Mouse (Mus musculus) MEL (cell line): Measurements from ENCODE around the gene Crybb2. TPM values are rescaled to one million over a fixed set of nuclear protein-coding genes. Genes with fewer than 3 reads are reported as not detected.
A peak's percentile ranks its signal among the peaks of the same experiment; 100 is the strongest.

ENCODE experiments used
- DNase-seq: peaks from one replicate; pipeline ENCODE4 v3.0.0; 2011; ENCODE audit warnings: low read depth, low spot score
- H3K27ac ChIP-seq: 2 replicates; pipeline ENCODE4 v1.5.1; 2012; ENCODE audit warnings: low read depth, mild to moderate bottlenecking, control low read depth, low read length, moderate library complexity; ENCODE audit not compliant: control insufficient read depth
- H3K27me3 ChIP-seq, 2 experiments: fragments of 150-350 bp in 1 of 2; sonication (generic) in 1 of 2; 2 replicates each; pipeline ENCODE4 v1.6.1; 2012; ENCODE audit warnings: low read length in 2 of 2, mild to moderate bottlenecking in 2 of 2, improper control_type of control experiment in 1 of 2, moderate library complexity in 1 of 2; ENCODE audit not compliant: insufficient read depth in 2 of 2, control insufficient read depth in 1 of 2
- H3K36me3 ChIP-seq, 2 experiments: 2 replicates each; pipeline ENCODE4 v1.6.1; 2012 to 2014; ENCODE audit warnings: low read length in 2 of 2, improper control_type of control experiment in 1 of 2, inconsistent platforms in 1 of 2, mild to moderate bottlenecking in 1 of 2; ENCODE audit not compliant: insufficient read depth in 2 of 2, control insufficient read depth in 1 of 2
- H3K4me1 ChIP-seq, 2 experiments: fragments of 150-350 bp in 1 of 2; sonication (generic) in 1 of 2; 2 replicates each; pipeline ENCODE4 v1.6.1; 2012; ENCODE audit warnings: low read length in 2 of 2, improper control_type of control experiment in 1 of 2, mild to moderate bottlenecking in 1 of 2; ENCODE audit not compliant: insufficient read depth in 2 of 2, control insufficient read depth in 1 of 2
- H3K4me3 ChIP-seq, 2 experiments: fragments of 150-350 bp in 1 of 2; sonication (generic) in 1 of 2; 2 replicates each; pipeline ENCODE4 v1.5.1; 2012; ENCODE audit warnings: low read depth in 2 of 2, low read length in 2 of 2, mild to moderate bottlenecking in 2 of 2, moderate library complexity in 2 of 2, control low read depth in 1 of 2, improper control_type of control experiment in 1 of 2; ENCODE audit not compliant: control insufficient read depth in 1 of 2, insufficient read depth in 1 of 2
- H3K79me2 ChIP-seq: 2 replicates; pipeline ENCODE4 v1.6.1; 2012; ENCODE audit warnings: mild to moderate bottlenecking, low read length, moderate library complexity; ENCODE audit not compliant: control insufficient read depth, poor library complexity, insufficient read depth
- H3K9ac ChIP-seq: 2 replicates; pipeline ENCODE4 v1.6.1; 2012; ENCODE audit warnings: low read depth, mild to moderate bottlenecking, control low read depth, low read length, moderate library complexity; ENCODE audit not compliant: control insufficient read depth, poor library complexity, severe bottlenecking
- H3K9me3 ChIP-seq: fragments of 150-350 bp; sonication (generic); replicated peaks from 2 replicates; pipeline ENCODE4 v1.6.1; 2012; ENCODE audit warnings: mild to moderate bottlenecking, low read length, improper control_type of control experiment, moderate library complexity; ENCODE audit not compliant: insufficient read depth
- BHLHE40 ChIP-seq: IDR thresholded peaks from 2 replicates; pipeline ENCODE4 v1.6.1; 2012; ENCODE audit warnings: low read depth, mild to moderate bottlenecking, inconsistent platforms, low read length, improper control_type of control experiment, borderline replicate concordance
- CHD1 ChIP-seq: IDR thresholded peaks from 2 replicates; pipeline ENCODE4 v1.6.1; 2012; ENCODE audit warnings: low read depth, mild to moderate bottlenecking, inconsistent platforms, low read length, improper control_type of control experiment
- CHD2 ChIP-seq: IDR thresholded peaks from 2 replicates; pipeline ENCODE4 v1.6.1; 2011; ENCODE audit warnings: low read length, improper control_type of control experiment
- CTCF ChIP-seq, 3 experiments: IDR thresholded peaks in 2 of 3; conservative IDR thresholded peaks in 1 of 3; 2 replicates each; pipeline ENCODE4 v1.5.1; 2011 to 2012; ENCODE audit warnings: low read length in 3 of 3, low read depth in 2 of 3, mild to moderate bottlenecking in 2 of 3, improper control_type of control experiment in 1 of 3, inconsistent platforms in 1 of 3, mixed read lengths in 1 of 3, moderate library complexity in 1 of 3; ENCODE audit not compliant: control insufficient read depth in 1 of 3, insufficient read depth in 1 of 3, poor library complexity in 1 of 3, severe bottlenecking in 1 of 3
- E2F4 ChIP-seq: IDR thresholded peaks from 2 replicates; pipeline ENCODE4 v1.6.1; 2011; ENCODE audit warnings: low read depth, low read length, improper control_type of control experiment, borderline replicate concordance
- ELF1 ChIP-seq: IDR thresholded peaks from 2 replicates; pipeline ENCODE4 v1.6.1; 2014; ENCODE audit warnings: low read depth, mild to moderate bottlenecking, inconsistent platforms, low read length, improper control_type of control experiment, moderate library complexity
- KAT2A ChIP-seq: conservative IDR thresholded peaks from 2 replicates; pipeline ENCODE4 v1.6.1; 2012; ENCODE audit warnings: low read depth, low read length, improper control_type of control experiment, inconsistent platforms
- MAFK ChIP-seq: IDR thresholded peaks from 2 replicates; pipeline ENCODE4 v1.6.1; 2011; ENCODE audit warnings: low read depth, mild to moderate bottlenecking, low read length, improper control_type of control experiment, borderline replicate concordance
- MAX ChIP-seq: IDR thresholded peaks from 2 replicates; pipeline ENCODE4 v1.6.1; 2011; ENCODE audit warnings: low read length, improper control_type of control experiment
- MXI1 ChIP-seq: IDR thresholded peaks from 2 replicates; pipeline ENCODE4 v1.6.1; 2011; ENCODE audit warnings: mild to moderate bottlenecking, low read depth, low read length, improper control_type of control experiment
- MYB ChIP-seq: IDR thresholded peaks from 2 replicates; pipeline ENCODE4 v1.6.1; 2011; ENCODE audit warnings: mild to moderate bottlenecking, low read depth, low read length, improper control_type of control experiment
- NRF1 ChIP-seq: IDR thresholded peaks from 2 replicates; pipeline ENCODE4 v1.6.1; 2014; ENCODE audit warnings: low read depth, mild to moderate bottlenecking, inconsistent platforms, low read length, improper control_type of control experiment, moderate library complexity; ENCODE audit not compliant: poor library complexity, insufficient read depth, severe bottlenecking
- POLR2AphosphoS2 ChIP-seq: IDR thresholded peaks from 2 replicates; pipeline ENCODE4 v1.6.1; 2011; ENCODE audit warnings: low read length, improper control_type of control experiment
- RCOR1 ChIP-seq: IDR thresholded peaks from 2 replicates; pipeline ENCODE4 v1.6.1; 2012; ENCODE audit warnings: low read depth, mild to moderate bottlenecking, inconsistent platforms, low read length, improper control_type of control experiment
- SIN3A ChIP-seq: IDR thresholded peaks from 2 replicates; pipeline ENCODE4 v1.6.1; 2012; ENCODE audit warnings: low read length, improper control_type of control experiment, inconsistent platforms
- SMC3 ChIP-seq: IDR thresholded peaks from 2 replicates; pipeline ENCODE4 v1.6.1; 2011; ENCODE audit warnings: low read depth, low read length, improper control_type of control experiment
- TAL1 ChIP-seq: IDR thresholded peaks from 2 replicates; pipeline ENCODE4 v1.6.1; 2012; ENCODE audit warnings: mild to moderate bottlenecking, inconsistent platforms, low read length, moderate library complexity, mixed read lengths
- TCF12 ChIP-seq: IDR thresholded peaks from 2 replicates; pipeline ENCODE4 v1.6.1; 2014; ENCODE audit warnings: low read depth, mild to moderate bottlenecking, inconsistent platforms, low read length, improper control_type of control experiment, moderate library complexity
- UBTF ChIP-seq: IDR thresholded peaks from 2 replicates; pipeline ENCODE4 v1.6.1; 2012; ENCODE audit warnings: low read depth, mild to moderate bottlenecking, inconsistent platforms, low read length, improper control_type of control experiment, moderate library complexity, borderline replicate concordance; ENCODE audit not compliant: insufficient read depth
- USF1 ChIP-seq: IDR thresholded peaks from 2 replicates; pipeline ENCODE4 v1.6.1; 2014; ENCODE audit warnings: low read depth, mild to moderate bottlenecking, inconsistent platforms, low read length, improper control_type of control experiment, moderate library complexity
- ZC3H11A ChIP-seq: IDR thresholded peaks from 2 replicates; pipeline ENCODE4 v1.6.1; 2012; ENCODE audit warnings: low read depth, mild to moderate bottlenecking, inconsistent platforms, low read length, improper control_type of control experiment
- ZMIZ1 ChIP-seq: IDR thresholded peaks from 2 replicates; pipeline ENCODE4 v1.6.1; 2012; ENCODE audit warnings: low read depth, mild to moderate bottlenecking, inconsistent platforms, low read length, improper control_type of control experiment, moderate library complexity
- ZNF384 ChIP-seq: IDR thresholded peaks from 2 replicates; pipeline ENCODE4 v1.6.1; 2012; ENCODE audit warnings: low read depth, mild to moderate bottlenecking, inconsistent platforms, low read length, improper control_type of control experiment
- polyA plus RNA-seq, 2 experiments: library from polyadenylated mRNA; stranded (reverse) in 1 of 2; unstranded in 1 of 2; fragments of >175 nt in 1 of 2; fragments of >200 nt in 1 of 2; gene quantifications; 2 replicates each; pipeline versions ENCODE4 v1.2.1 to v1.2.4; 2012; ENCODE audit warnings: low replicate concordance in 2 of 2, low read depth in 1 of 2; ENCODE audit not compliant: insufficient read length in 2 of 2, insufficient read depth in 1 of 2, missing spikeins in 1 of 2
- total RNA-seq: library from RNA; depleted of rRNA; stranded (reverse); fragments of 300-350 nt; gene quantifications from 2 replicates; pipeline ENCODE4 v1.2.3, GENCODE M21; 2012

Gene Crybb2
- total and polyA plus RNA-seq, 3 experiments = not detected

GRCm38 (mm10) chr5:113091162-113091561 is 21.2 kb upstream of the Crybb2 start:
- no peaks in the 10 kb centered on the region for H3K9me3 ChIP-seq
- DNase-seq = peak; percentile 3
- H3K4me3 ChIP-seq = no peak overlapping the region
- no peak overlapping the region for H3K9ac ChIP-seq
- no peaks in the 10 kb centered on the region for H3K27me3 ChIP-seq
- H3K79me2 ChIP-seq = no peaks in the 10 kb centered on the region
- H3K4me1 ChIP-seq = no peaks in the 10 kb centered on the region
- no peak overlapping the region for H3K27ac ChIP-seq
- TF ChIP-seq UBTF = no peak
- TF ChIP-seq CTCF (IDR thresholded peaks at IDR 0.05 in 2 of 3, conservative IDR thresholded peaks at IDR 0.05 in 1 of 3; ENCODE audit: control insufficient read depth in 1 of 3, insufficient read depth in 1 of 3, low read depth in 2 of 3, low read length in 3 of 3, poor library complexity in 1 of 3, severe bottlenecking in 1 of 3) = peak in 2 of 3 experiments; percentile 11 to 31; a peak in 1 of 6 replicates
- TF ChIP-seq, all 39 proteins: peak for 1
- no peaks in the 10 kb centered on the region for H3K36me3 ChIP-seq

GRCm38 (mm10) chr5:113090750-113091149 is 20.8 kb upstream of the Crybb2 start:
- Histone ChIP-seq H3K4me3 (no peak overlapping the region), H3K9me3 (no peaks in the 10 kb centered on the region), H3K4me1 (no peaks in the 10 kb centered on the region), H3K79me2 (no peaks in the 10 kb centered on the region)
- no peak for TF ChIP-seq SIN3A
- no peak for TF ChIP-seq KAT2A
- TF ChIP-seq TAL1 = no peak
- TF ChIP-seq MXI1 = no peak
- TF ChIP-seq MYB = no peak
- TF ChIP-seq BHLHE40 = no peak
- no peak for TF ChIP-seq MAX
- TF ChIP-seq RCOR1 = no peak
- TF ChIP-seq CHD1 = no peak
- TF ChIP-seq POLR2AphosphoS2 = no peak
- no peak for TF ChIP-seq MAFK
- TF ChIP-seq CTCF (IDR thresholded peaks at IDR 0.05 in 2 of 3, conservative IDR thresholded peaks at IDR 0.05 in 1 of 3; ENCODE audit: control insufficient read depth in 1 of 3, insufficient read depth in 1 of 3, low read depth in 2 of 3, low read length in 3 of 3, poor library complexity in 1 of 3, severe bottlenecking in 1 of 3) = no peak
- TF ChIP-seq, all 39 proteins: peak for 0
- no peak overlapping the region for H3K27ac ChIP-seq
- no peaks in the 10 kb centered on the region for H3K36me3 ChIP-seq
- DNase-seq = no peak
- H3K27me3 ChIP-seq = no peaks in the 10 kb centered on the region
- H3K9ac ChIP-seq = no peak overlapping the region

- Histone ChIP-seq H3K27ac (no peak overlapping the region), H3K9me3 (no peaks in the 10 kb centered on the region), H3K4me3 (no peak overlapping the region), H3K9ac (no peak overlapping the region), H3K36me3 (no peaks in the 10 kb centered on the region), H3K79me2 (no peaks in the 10 kb centered on the region), H3K4me1 (no peaks in the 10 kb centered on the region), H3K27me3 (no peaks in the 10 kb centered on the region)
- no peak for TF ChIP-seq MAFK
- TF ChIP-seq MXI1 = no peak
- TF ChIP-seq ZC3H11A = no peak
- no peak for TF ChIP-seq USF1
- no peak for TF ChIP-seq CHD2
- TF ChIP-seq ELF1 = no peak
- TF ChIP-seq TCF12 = no peak
- TF ChIP-seq MYB = no peak
- TF ChIP-seq ZMIZ1 = no peak
- TF ChIP-seq NRF1 = no peak
- TF ChIP-seq E2F4 = no peak
- no peak for TF ChIP-seq TAL1
- TF ChIP-seq CTCF (IDR thresholded peaks at IDR 0.05 in 2 of 3, conservative IDR thresholded peaks at IDR 0.05 in 1 of 3; ENCODE audit: control insufficient read depth in 1 of 3, insufficient read depth in 1 of 3, low read depth in 2 of 3, low read length in 3 of 3, poor library complexity in 1 of 3, severe bottlenecking in 1 of 3) = no peak
- TF ChIP-seq ZNF384 = no peak
- no peak for TF ChIP-seq SMC3
- no peak for DNase-seq
Measured at GRCm38 (mm10) chr5:113090077-113090690, 20.3 kb upstream of the Crybb2 start.
